Mouse (Mus musculus) testis, adult 2 months (tissue): Measurements from ENCODE around the gene Lmcd1.

Experiments
- CTCF ChIP-seq: fragments of 200-500 bp; IDR thresholded peaks from 2 replicates; pipeline ENCODE4 v1.5.1; 2012; ENCODE audit warnings: low read depth, mild to moderate bottlenecking, inconsistent platforms, low read length, moderate library complexity; ENCODE audit not compliant: control insufficient read depth, insufficient read depth, insufficient replicate concordance
- POLR2A ChIP-seq: fragments of 200-500 bp; IDR thresholded peaks from 2 replicates; pipeline ENCODE4 v1.6.1; 2012; ENCODE audit warnings: low read depth, mild to moderate bottlenecking, inconsistent platforms, low read length, moderate library complexity; ENCODE audit not compliant: control insufficient read depth

DNA sequence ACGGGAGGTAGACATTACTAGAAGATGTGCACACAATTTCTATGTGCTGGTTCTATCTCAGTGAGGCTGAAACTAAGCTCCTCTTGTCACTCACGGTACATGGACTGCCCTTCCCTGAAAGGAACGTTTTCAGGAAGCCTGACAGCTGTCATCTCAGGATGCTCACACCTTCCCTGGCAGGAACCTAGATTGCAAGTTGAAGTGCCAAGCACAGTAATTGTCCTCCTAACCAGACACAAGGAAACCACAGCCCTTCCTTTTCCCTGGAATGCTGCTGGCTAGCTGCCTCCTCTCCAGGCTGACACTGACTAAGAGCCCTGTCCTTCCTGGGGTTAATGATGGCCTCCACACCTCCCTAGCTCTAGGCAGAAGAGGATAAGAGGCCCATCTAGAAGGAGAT lies 21.7 kb downstream of the Lmcd1 start:
- TF ChIP-seq POLR2A = no peak
- no peak for TF ChIP-seq CTCF
